Mouse (Mus musculus) kidney, postnatal 14 days (tissue): ENCODE data around the gene C2cd4d.

Source experiments
- DNase-seq: peaks from one replicate; pipeline ENCODE4 v3.0.0; 2022; ENCODE audit warnings: mixed read lengths

C2cd4d gene

GRCm38 (mm10) chr3:94362138-94362537 is at the start of gene C2cd4d:
Gene C2cd4d, plus strand, starts transcription at chr3:94362438.
- no peak for DNase-seq

- no peak for DNase-seq
These were observed 33.6 kb upstream of the C2cd4d start for GRCm38 (mm10) chr3:94328681-94329080.

- no peak for DNase-seq
These were observed 27.8 kb upstream of the C2cd4d start for GRCm38 (mm10) chr3:94334442-94334841.

- DNase-seq, result no peak
These were observed 23.7 kb upstream of the C2cd4d start for GRCm38 (mm10) chr3:94338522-94338921.

- peak; percentile 47 for DNase-seq
These were observed 20.2 kb upstream of the C2cd4d start, which contains the start of gene Them5 for GRCm38 (mm10) chr3:94341959-94342422. Gene Them5, plus strand, starts transcription at chr3:94342099.

GRCm38 (mm10) chr3:94342552-94342951 is 19.7 kb upstream of the C2cd4d start:
- DNase-seq, result no peak

GRCm38 (mm10) chr3:94344182-94344581 is 18.1 kb upstream of the C2cd4d start:
- no peak for DNase-seq

GRCm38 (mm10) chr3:94344897-94345296 is 17.3 kb upstream of the C2cd4d start:
- no peak for DNase-seq

GRCm38 (mm10) chr3:94348146-94348545 is 14.1 kb upstream of the C2cd4d start:
- no peak for DNase-seq

- DNase-seq, result no peak
These were observed 1.4 kb upstream of the C2cd4d start for GRCm38 (mm10) chr3:94360812-94361211.

GRCm38 (mm10) chr3:94363291-94364153 is 1.3 kb downstream of the C2cd4d start:
- DNase-seq, result peak; percentile 64

GRCm38 (mm10) chr3:94364154-94364526 is 1.9 kb downstream of the C2cd4d start:
- no peak for DNase-seq

GRCm38 (mm10) chr3:94366761-94367160 is 4.5 kb downstream of the C2cd4d start:
- peak; percentile 81 for DNase-seq

- DNase-seq, result no peak
These were observed 5.3 kb downstream of the C2cd4d start for GRCm38 (mm10) chr3:94367511-94367910.

GRCm38 (mm10) chr3:94368631-94369030 is 6.4 kb downstream of the C2cd4d start:
- DNase-seq, result no peak

- no peak for DNase-seq
These were observed 7.5 kb downstream of the C2cd4d start for GRCm38 (mm10) chr3:94369709-94370108.

- peak; percentile 95 for DNase-seq
These were observed 9.4 kb downstream of the C2cd4d start for GRCm38 (mm10) chr3:94371637-94372036.

GRCm38 (mm10) chr3:94372038-94372437 is 9.8 kb downstream of the C2cd4d start:
- DNase-seq, result no peak

- DNase-seq, result peak; percentile 86
These were observed 10.4 kb downstream of the C2cd4d start, which contains the start of gene Rorc for GRCm38 (mm10) chr3:94372641-94373040. Gene Rorc, plus strand, starts transcription at chr3:94372794.

GRCm38 (mm10) chr3:94373090-94373489 is 10.9 kb downstream of the C2cd4d start:
- DNase-seq, result peak; percentile 51

GRCm38 (mm10) chr3:94373597-94374011 is 11.4 kb downstream of the C2cd4d start:
- peak; percentile 83 for DNase-seq

GRCm38 (mm10) chr3:94374636-94375035 is 12.4 kb downstream of the C2cd4d start:
- DNase-seq, result peak; percentile 83

GRCm38 (mm10) chr3:94375146-94375545 is 12.9 kb downstream of the C2cd4d start:
- no peak for DNase-seq

GRCm38 (mm10) chr3:94375861-94376260 is 13.6 kb downstream of the C2cd4d start:
- DNase-seq, result no peak
